Mouse (Mus musculus) intestine, postnatal 0 days (tissue): Measurements from ENCODE around the gene Gm45337. TPM values are rescaled to one million over a fixed set of nuclear protein-coding genes. Genes with fewer than 3 reads are reported as not detected.
"Not testable (repeated sequence)": the region's sequence is repeated elsewhere in the genome, so short reads cannot be mapped to it uniquely, and the experiment has no call there.

ENCODE experiments used
- ATAC-seq: fragments of 200-750 bp; cut with Nextera tagmentation; 2 replicates; pipeline ENCODE4 v1.8.0; 2017; ENCODE audit warnings: mild to moderate bottlenecking, moderate TSS enrichment, moderate library complexity
- H3K27ac ChIP-seq: fragments of 300-500 bp; sonication (generic); 2 replicates; pipeline ENCODE4 v1.5.1; 2014; ENCODE audit warnings: mild to moderate bottlenecking, low read depth, low read length, moderate library complexity
- H3K27me3 ChIP-seq: fragments of 300-500 bp; sonication (generic); replicated peaks from 2 replicates; pipeline ENCODE4 v1.6.1; 2014; ENCODE audit warnings: low read length, mixed read lengths; ENCODE audit not compliant: control insufficient read depth, insufficient read depth
- H3K36me3 ChIP-seq: fragments of 300-500 bp; sonication (generic); 2 replicates; pipeline ENCODE4 v1.6.1; 2014; ENCODE audit warnings: mild to moderate bottlenecking, moderate library complexity; ENCODE audit not compliant: control insufficient read depth, insufficient read depth
- H3K4me1 ChIP-seq: fragments of 300-500 bp; sonication (generic); replicated peaks from 2 replicates; pipeline ENCODE4 v1.6.1; 2014; ENCODE audit warnings: antibody characterized with exemption, low read length, mixed read lengths; ENCODE audit not compliant: control insufficient read depth, insufficient read depth
- H3K4me2 ChIP-seq: fragments of 300-500 bp; sonication (generic); replicated peaks from 2 replicates; pipeline ENCODE4 v1.6.1; 2014; ENCODE audit warnings: low read depth, mild to moderate bottlenecking, moderate library complexity
- H3K4me3 ChIP-seq: fragments of 300-500 bp; sonication (generic); 2 replicates; pipeline ENCODE4 v1.5.1; 2014; ENCODE audit warnings: low read depth, low read length
- H3K9ac ChIP-seq: fragments of 300-500 bp; sonication (generic); 2 replicates; pipeline ENCODE4 v1.6.1; 2014; ENCODE audit warnings: mild to moderate bottlenecking, low read depth, low read length
- H3K9me3 ChIP-seq: fragments of 300-500 bp; sonication (generic); 2 replicates; pipeline ENCODE4 v1.6.1; 2016; ENCODE audit warnings: mixed run types; ENCODE audit not compliant: control insufficient read depth
- CTCF ChIP-seq: sonication (generic); IDR thresholded peaks from 2 replicates; pipeline ENCODE4 v1.5.1; 2016; ENCODE audit warnings: low read depth, mild to moderate bottlenecking, control low read depth, antibody characterized with exemption, moderate library complexity
- WGBS: fragments of 180-500 bp; shearing (Covaris S2); extraction: QIAGEN DNeasy Blood & Tissue Kit; methylation state at CpG from one replicate; pipeline ENCODE4 v1.1.7; 2014; 5-methylcytosine and 5-hydroxymethylcytosine counted together
- polyA plus RNA-seq: library from polyadenylated mRNA; unstranded; fragments of >200 nt; fragmentation: Nextera tagmentation; extraction: Ambion mirVana; gene quantifications from 2 replicates; pipeline ENCODE4 v1.2.1, GENCODE M21; 2015

The Gm45337 gene
- polyA plus RNA-seq, 1 experiment from 2014 or later, result not detected

DNA sequence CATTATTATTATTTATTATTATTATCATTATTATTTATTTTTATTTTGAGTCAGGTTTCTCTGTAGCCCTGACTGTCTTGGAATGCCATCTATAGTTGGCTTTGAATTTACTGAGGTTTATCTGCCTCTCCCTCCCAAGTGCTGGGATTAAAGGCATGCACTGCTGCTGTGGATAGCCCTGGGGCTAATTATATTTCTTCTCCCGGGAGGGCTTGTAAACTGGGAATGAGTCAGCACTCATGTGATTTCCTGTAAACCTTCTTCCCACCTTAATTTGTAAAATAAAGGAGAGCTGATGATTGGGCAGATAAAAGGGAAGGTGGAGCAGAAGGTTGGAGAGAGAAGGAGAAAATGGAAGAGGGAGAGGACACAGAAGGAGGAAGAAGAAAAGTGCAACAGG is 3.7 kb downstream of the Gm45337 start:
- Histone ChIP-seq H3K27me3 (peaks cover 3% of the 10 kb centered on the region; the same call in 1 of the 2 replicates), H3K9ac (no peak overlapping the region), H3K4me2 (no peak overlapping the region), H3K4me1 (no peaks in the 10 kb centered on the region), H3K4me3 (no peak overlapping the region), H3K9me3 (no peaks in the 10 kb centered on the region), H3K36me3 (no peaks in the 10 kb centered on the region), H3K27ac (no peak overlapping the region)
- 7% methylated on average over 1 of the region's 1 CpGs for WGBS
- no peak for ATAC-seq
- TF ChIP-seq CTCF, result no peak

DNA sequence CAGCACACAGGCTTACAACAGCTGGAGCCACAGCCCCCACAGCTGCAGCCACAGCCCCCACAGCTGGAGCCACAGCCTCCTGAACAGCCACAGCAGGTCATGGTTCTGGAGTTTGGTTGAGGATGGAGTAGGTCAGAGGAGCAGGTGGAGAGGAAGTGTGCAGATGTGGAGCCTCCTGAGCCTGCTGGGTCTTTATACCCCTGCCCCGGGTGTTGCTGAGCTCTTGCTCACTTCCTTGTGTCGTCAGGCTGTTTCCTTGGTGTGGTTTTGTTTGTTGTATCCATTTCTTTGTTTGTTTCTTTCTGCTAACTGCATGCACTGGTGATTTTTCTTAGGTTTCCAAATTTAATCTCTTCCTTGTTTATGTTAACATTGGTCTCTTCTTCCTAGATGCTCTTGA is 8.5 kb downstream of the Gm45337 start, which contains the start of gene Gm39115:
Gene Gm39115 (minus strand): TSS at position 101 of the 400 bp plus-strand sequence.
- WGBS, result 39% methylated on average over 2 of the region's 2 CpGs
- ATAC-seq, H3K36me3 ChIP-seq: not testable (repeated sequence)

DNA sequence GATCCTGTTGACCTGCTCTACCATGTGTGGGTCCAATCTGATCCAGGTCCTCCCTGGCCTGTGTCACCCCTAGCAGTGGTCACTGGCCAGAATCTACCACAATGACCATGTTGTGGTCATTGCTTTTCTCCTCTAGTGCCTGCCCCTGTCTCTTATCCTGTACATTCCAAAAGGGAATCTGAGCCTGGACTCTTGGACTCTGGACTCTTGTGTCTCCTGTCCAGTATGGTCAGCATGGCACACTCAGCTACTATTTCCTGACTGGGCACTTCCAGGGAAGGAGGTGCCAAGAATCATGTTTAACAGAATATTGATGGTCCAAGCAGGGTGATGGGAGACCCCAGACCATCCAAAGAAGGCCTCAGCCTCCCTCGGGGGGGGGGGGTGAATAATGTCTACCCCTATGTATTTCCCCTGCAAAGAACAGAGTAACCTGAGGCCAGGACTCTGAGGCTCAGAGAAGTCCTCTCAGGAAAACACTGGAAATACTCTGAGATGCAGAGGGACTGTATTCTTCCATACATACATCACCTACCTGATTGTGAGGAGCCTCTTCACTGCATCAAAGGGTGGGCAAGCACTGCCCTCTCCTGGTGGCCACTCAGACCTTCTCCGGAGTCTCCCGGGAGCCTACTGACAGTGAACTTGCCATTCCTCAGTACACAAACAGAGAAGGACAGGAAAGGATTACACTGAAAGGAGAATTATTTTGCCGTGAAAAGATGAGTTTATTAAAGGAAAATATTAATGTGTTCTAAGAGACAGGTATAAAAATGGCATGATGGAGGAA is 10.0 kb downstream of the Gm45337 start:
- Histone ChIP-seq H3K9me3 (no peaks in the 10 kb centered on the region), H3K36me3 (no peaks in the 10 kb centered on the region), H3K9ac (no peak overlapping the region), H3K27me3 (no peaks in the 10 kb centered on the region), H3K4me1 (no peaks in the 10 kb centered on the region), H3K4me3 (no peak overlapping the region), H3K4me2 (no peak overlapping the region), H3K27ac (no peak overlapping the region)
- TF ChIP-seq CTCF, result peak; percentile 63
- WGBS, result 50% methylated on average over 4 of the region's 4 CpGs
- peak; percentile 13; the same call in 1 of the 2 replicates for ATAC-seq

More for the DNA sequence above, 8.5 kb downstream of the Gm45337 start, which contains the start of gene Gm39115:
- not testable (repeated sequence) for H3K9ac ChIP-seq, H3K27me3 ChIP-seq, H3K9me3 ChIP-seq, H3K4me3 ChIP-seq, H3K27ac ChIP-seq, H3K4me1 ChIP-seq, H3K4me2 ChIP-seq

DNA sequence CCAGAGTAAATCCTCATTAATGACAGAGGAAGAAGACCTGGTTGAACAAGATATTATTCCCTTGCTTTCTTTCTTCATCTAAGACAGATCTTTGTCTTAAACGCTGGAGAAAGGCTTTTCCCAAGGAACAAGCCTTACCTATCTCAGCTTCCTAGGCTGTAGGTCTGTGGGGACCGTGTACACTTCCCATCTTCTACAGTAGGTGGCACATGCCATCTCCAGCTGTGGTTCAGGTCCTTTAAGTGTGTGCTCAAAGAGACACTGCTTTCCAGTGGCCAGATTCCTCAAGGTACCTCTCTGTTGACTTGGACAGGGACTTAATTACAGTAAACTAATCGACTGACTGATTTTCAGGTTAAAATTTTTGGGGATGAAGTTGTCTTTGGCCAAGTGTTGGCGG is 15.6 kb downstream of the Gm45337 start:
- Histone ChIP-seq H3K9ac (no peak overlapping the region), H3K36me3 (no peaks in the 10 kb centered on the region), H3K9me3 (no peaks in the 10 kb centered on the region), H3K27ac (no peak overlapping the region), H3K4me3 (no peak overlapping the region), H3K27me3 (no peaks in the 10 kb centered on the region), H3K4me1 (no peaks in the 10 kb centered on the region), H3K4me2 (no peak overlapping the region)
- WGBS, result 61% methylated on average over 4 of the region's 4 CpGs
- no peak for ATAC-seq
- TF ChIP-seq CTCF, result peak; percentile 61

DNA sequence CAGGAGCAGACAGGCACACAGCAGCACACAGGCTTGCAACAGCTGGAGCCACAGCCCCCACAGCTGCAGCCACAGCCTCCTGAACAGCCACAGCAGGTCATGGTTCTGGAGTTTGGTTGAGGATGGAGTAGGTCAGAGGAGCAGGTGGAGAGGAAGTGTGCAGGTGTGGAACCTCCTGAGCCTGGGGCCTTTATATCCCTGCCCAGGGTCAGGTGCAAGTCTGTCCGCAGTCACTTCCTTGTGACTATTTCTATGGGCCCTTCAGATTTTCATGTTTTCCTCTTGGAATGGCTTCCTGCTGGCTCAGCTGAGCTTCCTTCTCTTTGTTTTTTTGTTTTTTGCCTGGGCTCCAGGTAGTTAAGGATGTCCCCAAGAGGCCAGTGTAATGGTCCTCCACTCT is 23.8 kb downstream of the Gm45337 start, which contains the start of gene Gm45618:
Gene Gm45618 (minus strand): TSS at position 101 of the 400 bp plus-strand sequence.
- not testable (repeated sequence) for H3K4me3 ChIP-seq, H3K4me2 ChIP-seq, H3K9me3 ChIP-seq, H3K36me3 ChIP-seq, ATAC-seq, H3K27me3 ChIP-seq, H3K9ac ChIP-seq, H3K4me1 ChIP-seq, H3K27ac ChIP-seq
- WGBS, result 52% methylated on average over 1 of the region's 1 CpGs

DNA sequence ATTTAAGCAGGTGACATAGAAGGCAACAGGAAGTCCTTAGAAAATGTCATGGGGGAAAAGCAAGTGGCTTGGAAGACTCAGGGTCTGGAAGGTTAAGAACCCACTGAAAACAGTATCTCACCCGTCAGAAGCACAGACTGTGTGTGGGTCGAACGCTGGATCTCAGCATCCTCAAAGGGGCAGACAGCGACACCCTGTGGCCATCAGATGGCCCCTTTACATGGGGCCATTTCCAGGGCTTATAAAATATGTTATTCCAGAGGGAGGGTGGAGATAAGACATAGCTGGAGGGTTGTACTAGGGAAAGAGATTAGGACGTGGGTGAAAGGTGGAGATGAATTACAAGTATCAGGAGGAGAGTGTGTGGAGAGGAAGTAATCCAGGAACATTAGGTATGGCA is 24.8 kb downstream of the Gm45337 start:
- 17% methylated on average over 5 of the region's 5 CpGs for WGBS
- H3K9me3 ChIP-seq, result no peaks in the 10 kb centered on the region

More for the DNA sequence above, 24.8 kb downstream of the Gm45337 start:
- Histone ChIP-seq H3K27ac (no peak overlapping the region), H3K36me3 (no peaks in the 10 kb centered on the region), H3K4me1 (no peaks in the 10 kb centered on the region), H3K4me2 (no peak overlapping the region), H3K27me3 (no peaks in the 10 kb centered on the region), H3K4me3 (no peak overlapping the region), H3K9ac (no peak overlapping the region)
- peak; percentile 70 for TF ChIP-seq CTCF
- ATAC-seq, result peak; percentile 53; the same call in 1 of the 2 replicates
